Mouse (Mus musculus): ENCODE results near the gene Gucy1a1. TPM values are rescaled to one million over a fixed set of nuclear protein-coding genes. Genes with fewer than 3 reads are reported as not detected.

Gucy1a1 gene
- polyA plus RNA-seq, 1 experiment from 2014 or later = 68.9 TPM

DNA sequence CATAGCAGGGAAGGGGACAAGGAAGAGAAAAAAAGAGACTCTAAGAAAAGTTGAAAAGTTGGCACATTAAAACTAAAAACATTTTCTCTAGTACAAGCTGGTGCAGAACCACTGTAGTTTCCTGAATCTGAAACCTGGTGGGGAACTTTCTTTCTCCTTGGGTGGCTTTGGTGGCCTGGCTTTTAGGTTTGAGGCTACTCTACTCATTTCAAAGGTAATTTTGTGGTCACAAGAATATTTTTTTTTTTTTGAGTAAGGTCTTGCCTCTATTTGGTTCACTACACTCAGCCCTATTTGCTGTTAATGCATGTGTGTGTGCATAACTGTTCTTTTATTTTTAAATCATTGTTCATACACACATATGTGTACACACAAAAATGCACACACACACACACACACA lies 389 bp upstream of the Gucy1a1 start:
- peak overlapping the region; percentile 67; the same call in 1 of the 2 replicates for H3K4me3 ChIP-seq (replicated peaks; ENCODE audit: low read length)
- H3K9me3 ChIP-seq (ENCODE audit: control insufficient read depth, low read length) = no peaks in the 10 kb centered on the region
- H3K36me3 ChIP-seq (ENCODE audit: control insufficient read depth, insufficient read depth) = no peaks in the 10 kb centered on the region
- no peak for ATAC-seq
- peak overlapping the region; percentile 90 for H3K4me2 ChIP-seq (ENCODE audit: low read length)
- no peak overlapping the region for H3K27ac ChIP-seq (ENCODE audit: low read length)
- peaks cover 11% of the 10 kb centered on the region for H3K4me1 ChIP-seq (replicated peaks; ENCODE audit: control insufficient read depth, insufficient read depth, low read length)
- no peaks in the 10 kb centered on the region for H3K27me3 ChIP-seq (replicated peaks; ENCODE audit: control insufficient read depth, insufficient read depth, low read length)
- H3K9ac ChIP-seq (replicated peaks; ENCODE audit: low read depth, low read length) = peak overlapping the region; percentile 79; the same call in 1 of the 2 replicates

DNA sequence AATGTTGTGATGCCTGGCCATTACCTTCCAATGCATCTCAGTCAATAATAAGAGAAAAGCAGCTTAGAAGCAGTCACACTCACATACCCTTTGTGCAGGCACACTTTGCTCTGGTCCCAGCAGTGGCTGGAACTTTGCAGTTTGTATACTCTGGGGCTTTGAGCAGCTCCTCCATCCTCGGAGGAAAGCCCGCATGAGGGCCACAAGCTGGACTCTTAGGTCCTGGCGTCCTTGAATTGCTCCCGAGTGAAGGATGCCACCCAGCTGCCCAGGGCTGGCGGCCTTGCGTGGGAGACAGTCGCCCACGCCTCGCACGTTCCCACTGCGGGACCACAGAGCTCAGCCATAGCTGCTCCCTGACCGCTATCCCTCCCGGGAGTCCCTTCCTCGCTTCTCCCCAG lies 864 bp downstream of the Gucy1a1 start:
- peak overlapping the region; percentile 90 for H3K4me2 ChIP-seq (ENCODE audit: low read length)
- H3K27ac ChIP-seq (ENCODE audit: low read length) = peak overlapping the region; percentile 49
- H3K4me1 ChIP-seq (replicated peaks; ENCODE audit: control insufficient read depth, insufficient read depth, low read length) = peaks cover 11% of the 10 kb centered on the region
- 6% methylated on average over 14 of the region's 14 CpGs for WGBS
- H3K27me3 ChIP-seq (replicated peaks; ENCODE audit: control insufficient read depth, insufficient read depth, low read length) = no peaks in the 10 kb centered on the region
- peak; percentile 51 for ATAC-seq
- H3K36me3 ChIP-seq (ENCODE audit: control insufficient read depth, insufficient read depth) = no peaks in the 10 kb centered on the region
- peak overlapping the region; percentile 67 for H3K4me3 ChIP-seq (replicated peaks; ENCODE audit: low read length)
- no peaks in the 10 kb centered on the region for H3K9me3 ChIP-seq (ENCODE audit: control insufficient read depth, low read length)
- peak overlapping the region; percentile 79 for H3K9ac ChIP-seq (replicated peaks; ENCODE audit: low read depth, low read length)

DNA sequence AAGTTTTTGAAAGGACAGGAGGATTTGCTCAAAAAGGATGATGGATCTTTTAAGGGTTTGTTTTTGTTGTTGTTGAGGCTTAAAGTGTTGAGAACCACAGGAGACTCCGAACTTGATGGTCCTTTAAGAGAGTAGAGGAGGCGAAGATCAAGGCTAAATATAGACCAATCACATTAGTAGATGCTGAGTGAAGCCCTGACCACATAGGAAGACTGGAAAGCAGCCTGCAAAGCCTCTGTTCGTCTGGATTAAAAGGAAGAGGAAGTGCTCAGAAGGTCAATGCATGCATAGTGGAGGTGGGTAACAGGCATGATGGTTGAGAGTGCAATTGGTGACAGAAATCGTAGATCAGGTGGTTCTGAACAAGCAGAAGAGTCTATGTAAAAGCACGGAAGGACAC lies 4.8 kb downstream of the Gucy1a1 start:
- Histone ChIP-seq H3K36me3 (ENCODE audit: control insufficient read depth, insufficient read depth) (no peaks in the 10 kb centered on the region), H3K27ac (ENCODE audit: low read length) (no peak overlapping the region), H3K4me3 (replicated peaks; ENCODE audit: low read length) (no peak overlapping the region), H3K27me3 (replicated peaks; ENCODE audit: control insufficient read depth, insufficient read depth, low read length) (no peaks in the 10 kb centered on the region), H3K9me3 (ENCODE audit: control insufficient read depth, low read length) (no peaks in the 10 kb centered on the region), H3K4me1 (replicated peaks; ENCODE audit: control insufficient read depth, insufficient read depth, low read length) (peaks cover 15% of the 10 kb centered on the region), H3K9ac (replicated peaks; ENCODE audit: low read depth, low read length) (no peak overlapping the region), H3K4me2 (ENCODE audit: low read length) (no peak overlapping the region)
- no peak for ATAC-seq
- WGBS = 66% methylated on average over 5 of the region's 5 CpGs

DNA sequence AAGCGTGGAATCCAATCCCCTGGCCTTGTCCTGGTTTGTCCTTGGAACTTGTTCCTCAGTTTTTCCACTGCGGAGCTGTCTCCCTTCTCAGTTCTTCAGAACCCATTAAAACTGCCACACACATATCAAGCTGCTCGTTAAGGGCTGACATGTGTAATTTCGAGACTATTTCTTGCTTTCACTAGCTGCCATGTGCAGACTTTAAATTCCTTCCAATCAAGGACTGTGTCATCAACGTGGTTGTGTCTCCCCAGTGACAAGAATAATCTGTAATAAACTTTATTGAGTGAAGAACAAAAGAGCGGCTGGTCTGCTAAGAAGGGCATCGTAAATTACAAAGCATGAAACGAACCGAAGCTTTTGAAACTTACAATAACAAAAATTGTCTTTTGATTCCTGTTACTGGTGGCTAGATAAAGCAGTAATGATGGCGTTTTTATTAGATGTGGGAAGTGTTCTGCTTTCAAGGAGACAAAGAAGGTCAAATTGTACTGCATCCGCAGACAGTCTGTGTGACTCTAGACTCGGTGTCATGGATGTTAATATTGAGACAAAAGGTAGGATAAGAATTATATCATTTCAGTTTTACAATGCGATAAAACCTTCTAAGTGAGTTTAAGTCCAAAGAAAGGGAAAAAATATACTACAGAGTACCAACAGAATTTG lies 7.5 kb downstream of the Gucy1a1 start:
- peak overlapping the region; percentile 56 for H3K27ac ChIP-seq (ENCODE audit: low read length)
- H3K4me3 ChIP-seq (replicated peaks; ENCODE audit: low read length) = no peak overlapping the region
- no peaks in the 10 kb centered on the region for H3K9me3 ChIP-seq (ENCODE audit: control insufficient read depth, low read length)
- H3K4me2 ChIP-seq (ENCODE audit: low read length) = peak overlapping the region; percentile 13
- 27% methylated on average over 13 of the region's 13 CpGs for WGBS
- H3K27me3 ChIP-seq (replicated peaks; ENCODE audit: control insufficient read depth, insufficient read depth, low read length) = no peaks in the 10 kb centered on the region
- peak; percentile 88 for ATAC-seq
- H3K36me3 ChIP-seq (ENCODE audit: control insufficient read depth, insufficient read depth) = no peaks in the 10 kb centered on the region
- peaks cover 6% of the 10 kb centered on the region for H3K4me1 ChIP-seq (replicated peaks; ENCODE audit: control insufficient read depth, insufficient read depth, low read length)
- H3K9ac ChIP-seq (replicated peaks; ENCODE audit: low read depth, low read length) = no peak overlapping the region

DNA sequence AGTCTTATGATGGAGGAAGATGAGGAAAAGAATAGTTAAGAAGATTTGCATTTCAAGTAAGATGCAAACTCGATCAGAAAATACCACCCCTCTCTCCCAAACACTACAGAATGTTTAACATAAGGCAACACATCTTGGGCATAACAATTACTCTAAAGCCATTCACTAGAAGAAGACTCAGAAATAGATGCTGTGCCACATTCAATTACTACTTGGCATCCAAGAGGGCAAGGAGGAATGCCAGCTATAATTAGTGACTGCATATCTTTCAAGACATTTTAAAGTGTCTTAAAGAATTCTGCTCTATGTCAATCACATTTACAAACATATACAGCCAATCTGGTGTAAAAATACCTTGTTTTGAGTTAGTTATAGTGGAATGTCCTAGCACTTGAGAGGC lies 10.1 kb downstream of the Gucy1a1 start:
- WGBS = 36% methylated on average over 1 of the region's 1 CpGs
- Histone ChIP-seq H3K4me3 (replicated peaks; ENCODE audit: low read length) (no peak overlapping the region), H3K4me2 (ENCODE audit: low read length) (no peak overlapping the region), H3K9me3 (ENCODE audit: control insufficient read depth, low read length) (no peaks in the 10 kb centered on the region), H3K27ac (ENCODE audit: low read length) (no peak overlapping the region), H3K9ac (replicated peaks; ENCODE audit: low read depth, low read length) (no peak overlapping the region), H3K27me3 (replicated peaks; ENCODE audit: control insufficient read depth, insufficient read depth, low read length) (no peaks in the 10 kb centered on the region), H3K36me3 (ENCODE audit: control insufficient read depth, insufficient read depth) (no peaks in the 10 kb centered on the region), H3K4me1 (replicated peaks; ENCODE audit: control insufficient read depth, insufficient read depth, low read length) (peaks cover 8% of the 10 kb centered on the region)
- peak; percentile 39; the same call in 1 of the 2 replicates for ATAC-seq

DNA sequence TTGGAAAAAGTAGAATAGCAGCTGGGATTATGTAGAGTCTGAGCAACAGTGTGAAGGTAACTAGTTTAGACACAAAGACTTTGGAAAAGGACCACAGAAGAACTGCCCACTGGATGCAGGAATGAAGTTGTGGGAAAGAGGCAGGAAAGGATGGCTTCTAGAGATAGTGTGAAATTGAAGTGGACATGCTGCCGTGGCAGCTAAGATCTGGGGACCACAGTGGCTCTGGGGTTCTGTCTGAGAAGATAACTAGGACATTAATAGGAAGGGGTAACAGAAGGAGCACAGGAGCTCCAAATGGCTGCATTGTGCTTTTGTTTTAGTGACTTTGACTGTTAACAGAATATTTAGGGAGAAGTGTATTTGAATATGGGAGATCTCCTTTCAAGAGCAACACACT lies 16.3 kb downstream of the Gucy1a1 start:
- H3K9ac ChIP-seq (replicated peaks; ENCODE audit: low read depth, low read length) = no peak overlapping the region
- no peak overlapping the region for H3K4me3 ChIP-seq (replicated peaks; ENCODE audit: low read length)
- H3K4me2 ChIP-seq (ENCODE audit: low read length) = no peak overlapping the region
- no peak for ATAC-seq
- 70% methylated on average over 1 of the region's 1 CpGs for WGBS
- no peaks in the 10 kb centered on the region for H3K27me3 ChIP-seq (replicated peaks; ENCODE audit: control insufficient read depth, insufficient read depth, low read length)
- H3K4me1 ChIP-seq (replicated peaks; ENCODE audit: control insufficient read depth, insufficient read depth, low read length) = 0 out of 2 replicates have a peak, but pooled peaks cover 2% of the 10 kb centered on the region
- H3K36me3 ChIP-seq (ENCODE audit: control insufficient read depth, insufficient read depth) = no peaks in the 10 kb centered on the region
- no peaks in the 10 kb centered on the region for H3K9me3 ChIP-seq (ENCODE audit: control insufficient read depth, low read length)
- H3K27ac ChIP-seq (ENCODE audit: low read length) = no peak overlapping the region

DNA sequence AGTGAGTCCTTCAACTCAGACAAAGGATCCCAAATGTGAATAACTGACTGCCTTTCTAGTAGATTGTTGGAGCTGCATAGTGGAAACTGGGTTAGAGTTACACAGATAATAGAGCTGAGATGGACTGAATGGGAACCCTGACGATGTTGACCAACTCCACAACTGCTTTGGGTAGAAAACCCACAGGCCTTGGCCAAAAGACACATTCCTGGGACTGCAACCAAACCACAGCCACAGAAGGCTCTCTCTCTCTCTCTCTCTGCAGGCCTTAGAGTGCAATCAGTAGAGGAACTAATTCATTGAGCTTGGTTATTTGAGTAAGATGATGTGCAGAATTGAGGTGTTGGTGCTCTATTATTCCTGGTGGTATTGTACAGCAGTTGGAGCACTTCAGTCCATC lies 21.0 kb downstream of the Gucy1a1 start:
- no peak overlapping the region for H3K4me3 ChIP-seq (replicated peaks; ENCODE audit: low read length)
- no peak overlapping the region for H3K27ac ChIP-seq (ENCODE audit: low read length)

DNA sequence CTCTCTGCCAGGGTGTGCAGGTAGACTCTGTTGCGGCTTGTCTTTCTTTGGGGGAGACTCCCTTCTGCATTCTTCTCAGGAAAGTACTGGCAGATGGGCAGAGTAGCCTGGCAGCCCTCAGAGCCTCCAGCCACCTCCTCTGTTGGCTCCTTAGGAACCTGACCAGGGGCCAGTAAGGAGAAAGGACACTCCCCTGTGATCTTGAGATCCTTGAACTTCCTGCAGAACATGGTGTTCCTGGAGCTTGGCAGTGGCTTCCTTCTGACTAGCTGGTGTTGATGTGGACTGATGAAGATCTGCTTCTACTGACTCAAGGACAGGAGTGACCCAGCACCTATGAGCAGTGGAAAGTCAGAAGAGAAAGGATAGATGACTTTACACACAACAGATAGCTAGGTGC lies 26.7 kb downstream of the Gucy1a1 start:
- no peak overlapping the region for H3K9ac ChIP-seq (replicated peaks; ENCODE audit: low read depth, low read length)
- no peak overlapping the region for H3K4me2 ChIP-seq (ENCODE audit: low read length)
- no peaks in the 10 kb centered on the region for H3K4me1 ChIP-seq (replicated peaks; ENCODE audit: control insufficient read depth, insufficient read depth, low read length)
- H3K9me3 ChIP-seq (ENCODE audit: control insufficient read depth, low read length) = 0 out of 2 replicates have a peak, but pooled peaks cover 4% of the 10 kb centered on the region
- no peaks in the 10 kb centered on the region for H3K27me3 ChIP-seq (replicated peaks; ENCODE audit: control insufficient read depth, insufficient read depth, low read length)
- 92% methylated on average over 1 of the region's 1 CpGs for WGBS
- ATAC-seq = no peak
- H3K36me3 ChIP-seq (ENCODE audit: control insufficient read depth, insufficient read depth) = no peaks in the 10 kb centered on the region; the same call in 1 of the 2 replicates
- no peak overlapping the region for H3K4me3 ChIP-seq (replicated peaks; ENCODE audit: low read length)
- H3K27ac ChIP-seq (ENCODE audit: low read length) = no peak overlapping the region

More for the DNA sequence above, 21.0 kb downstream of the Gucy1a1 start:
- Histone ChIP-seq H3K36me3 (ENCODE audit: control insufficient read depth, insufficient read depth) (no peaks in the 10 kb centered on the region), H3K27me3 (replicated peaks; ENCODE audit: control insufficient read depth, insufficient read depth, low read length) (no peaks in the 10 kb centered on the region), H3K9ac (replicated peaks; ENCODE audit: low read depth, low read length) (no peak overlapping the region), H3K4me1 (replicated peaks; ENCODE audit: control insufficient read depth, insufficient read depth, low read length) (no peaks in the 10 kb centered on the region), H3K9me3 (ENCODE audit: control insufficient read depth, low read length) (0 out of 2 replicates have a peak, but pooled peaks cover 4% of the 10 kb centered on the region), H3K4me2 (ENCODE audit: low read length) (no peak overlapping the region)
- ATAC-seq = no peak
- 79% methylated on average over 1 of the region's 1 CpGs for WGBS

DNA sequence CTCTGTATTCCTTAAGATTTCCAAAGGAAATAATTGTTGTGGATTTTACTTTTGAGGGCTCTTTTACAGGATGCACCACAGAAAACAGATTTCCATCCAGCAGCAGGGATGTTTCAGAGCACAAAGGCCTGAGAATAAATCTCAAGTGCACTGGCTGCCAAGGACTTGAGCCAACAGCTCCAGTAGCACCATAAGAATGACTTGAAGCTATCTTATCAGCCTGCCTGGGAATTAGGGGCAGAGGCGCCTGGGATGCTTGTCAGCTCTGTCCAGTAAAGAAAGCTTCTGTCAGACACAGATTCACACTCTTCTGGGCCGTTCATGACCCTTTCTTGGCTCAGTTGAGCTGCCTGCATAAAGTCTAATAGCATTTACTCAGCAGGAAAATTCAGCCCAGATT lies 33.1 kb downstream of the Gucy1a1 start:
- Histone ChIP-seq H3K36me3 (ENCODE audit: control insufficient read depth, insufficient read depth) (no peaks in the 10 kb centered on the region), H3K4me1 (replicated peaks; ENCODE audit: control insufficient read depth, insufficient read depth, low read length) (peaks cover 6% of the 10 kb centered on the region), H3K27me3 (replicated peaks; ENCODE audit: control insufficient read depth, insufficient read depth, low read length) (no peaks in the 10 kb centered on the region), H3K9ac (replicated peaks; ENCODE audit: low read depth, low read length) (no peak overlapping the region), H3K4me2 (ENCODE audit: low read length) (no peak overlapping the region), H3K4me3 (replicated peaks; ENCODE audit: low read length) (no peak overlapping the region), H3K9me3 (ENCODE audit: control insufficient read depth, low read length) (no peaks in the 10 kb centered on the region), H3K27ac (ENCODE audit: low read length) (no peak overlapping the region)
- WGBS = 74% methylated on average over 2 of the region's 2 CpGs
- ATAC-seq = no peak

DNA sequence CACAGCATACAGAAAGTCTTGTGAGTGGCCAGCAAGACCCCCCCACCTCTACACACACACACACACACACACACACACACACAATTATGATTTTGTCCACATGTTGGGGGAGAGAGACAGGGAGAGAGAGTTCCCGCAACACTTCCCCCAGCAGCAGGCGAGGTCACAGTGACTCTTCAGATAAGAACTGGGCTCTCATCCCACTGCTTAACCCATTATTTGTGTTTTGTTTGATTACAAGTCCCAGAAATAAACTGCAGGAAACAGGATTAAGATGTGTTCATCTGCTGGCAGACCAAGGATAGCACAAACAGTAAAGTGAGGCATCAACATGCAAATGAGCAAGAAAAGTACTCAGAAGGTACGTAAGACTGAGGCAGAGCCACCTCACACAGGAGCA lies 33.6 kb downstream of the Gucy1a1 start:
- Histone ChIP-seq H3K27ac (ENCODE audit: low read length) (no peak overlapping the region), H3K4me2 (ENCODE audit: low read length) (no peak overlapping the region), H3K9ac (replicated peaks; ENCODE audit: low read depth, low read length) (no peak overlapping the region), H3K4me1 (replicated peaks; ENCODE audit: control insufficient read depth, insufficient read depth, low read length) (peaks cover 6% of the 10 kb centered on the region), H3K36me3 (ENCODE audit: control insufficient read depth, insufficient read depth) (no peaks in the 10 kb centered on the region), H3K4me3 (replicated peaks; ENCODE audit: low read length) (no peak overlapping the region), H3K9me3 (ENCODE audit: control insufficient read depth, low read length) (no peaks in the 10 kb centered on the region), H3K27me3 (replicated peaks; ENCODE audit: control insufficient read depth, insufficient read depth, low read length) (no peaks in the 10 kb centered on the region)
- no peak for ATAC-seq
- WGBS = 62% methylated on average over 3 of the region's 3 CpGs

Measured in forebrain, embryonic 16.5 days (tissue).